Mouse (Mus musculus): ENCODE data around the gene Ate1. TPM values are rescaled to one million over a fixed set of nuclear protein-coding genes. Genes with fewer than 3 reads are reported as not detected.

The Ate1 gene
- polyA plus RNA-seq, 1 experiment from 2014 or later: 76.1 TPM

- Histone ChIP-seq H3K4me3 (ENCODE audit: low read depth, low read length) (no peak overlapping the region), H3K36me3 (ENCODE audit: control insufficient read depth, insufficient read depth, low read length) (no peaks in the 10 kb centered on the region), H3K9ac (ENCODE audit: low read depth, low read length) (no peak overlapping the region), H3K27ac (ENCODE audit: low read depth, low read length) (no peak overlapping the region), H3K9me3 (ENCODE audit: control insufficient read depth, low read length) (no peaks in the 10 kb centered on the region), H3K27me3 (ENCODE audit: control insufficient read depth, insufficient read depth, low read length) (no peaks in the 10 kb centered on the region), H3K4me2 (replicated peaks; ENCODE audit: low read depth, low read length) (no peak overlapping the region), H3K4me1 (replicated peaks; ENCODE audit: control insufficient read depth, insufficient read depth, low read length) (no peaks in the 10 kb centered on the region)
- no peak for ATAC-seq (ENCODE audit: low FRiP score)
- DNase-seq (ENCODE audit: low spot score): no peak
- 56% methylated on average over 5 of the region's 5 CpGs for WGBS
Observed at GRCm38 (mm10) chr7:130552780-130553179, 32.6 kb upstream of the Ate1 start.

- no peak overlapping the region; the same call in 1 of the 2 replicates for H3K27ac ChIP-seq (ENCODE audit: low read depth, low read length)
- ATAC-seq (ENCODE audit: low FRiP score): no peak
- H3K9me3 ChIP-seq (ENCODE audit: control insufficient read depth, low read length): no peaks in the 10 kb centered on the region
- H3K36me3 ChIP-seq (ENCODE audit: control insufficient read depth, insufficient read depth, low read length): no peaks in the 10 kb centered on the region
- H3K27me3 ChIP-seq (ENCODE audit: control insufficient read depth, insufficient read depth, low read length): no peaks in the 10 kb centered on the region
- H3K4me1 ChIP-seq (replicated peaks; ENCODE audit: control insufficient read depth, insufficient read depth, low read length): no peaks in the 10 kb centered on the region
- H3K9ac ChIP-seq (ENCODE audit: low read depth, low read length): no peak overlapping the region
- H3K4me3 ChIP-seq (ENCODE audit: low read depth, low read length): no peak overlapping the region
- no peak for DNase-seq (ENCODE audit: low spot score)
- WGBS: 84% methylated on average over 12 of the region's 12 CpGs
- no peak overlapping the region for H3K4me2 ChIP-seq (replicated peaks; ENCODE audit: low read depth, low read length)
Observed at GRCm38 (mm10) chr7:130547635-130548175, 27.5 kb upstream of the Ate1 start.

GRCm38 (mm10) chr7:130546791-130547484 is 26.8 kb upstream of the Ate1 start:
- Histone ChIP-seq H3K9ac (ENCODE audit: low read depth, low read length) (peak overlapping the region; percentile 97), H3K36me3 (ENCODE audit: control insufficient read depth, insufficient read depth, low read length) (no peaks in the 10 kb centered on the region), H3K9me3 (ENCODE audit: control insufficient read depth, low read length) (no peaks in the 10 kb centered on the region), H3K4me3 (ENCODE audit: low read depth, low read length) (peak overlapping the region; percentile 79), H3K4me2 (replicated peaks; ENCODE audit: low read depth, low read length) (peak overlapping the region; percentile 75), H3K4me1 (replicated peaks; ENCODE audit: control insufficient read depth, insufficient read depth, low read length) (no peaks in the 10 kb centered on the region), H3K27me3 (ENCODE audit: control insufficient read depth, insufficient read depth, low read length) (no peaks in the 10 kb centered on the region), H3K27ac (ENCODE audit: low read depth, low read length) (peak overlapping the region; percentile 98)
- DNase-seq (ENCODE audit: low spot score) (peak; percentile 96), ATAC-seq (ENCODE audit: low FRiP score) (peak; percentile 96)
- under 1% methylated on average over 83 of the region's 84 CpGs for WGBS

GRCm38 (mm10) chr7:130546421-130546790 is 26.2 kb upstream of the Ate1 start:
- Histone ChIP-seq H3K27ac (ENCODE audit: low read depth, low read length) (peak overlapping the region; percentile 98), H3K27me3 (ENCODE audit: control insufficient read depth, insufficient read depth, low read length) (no peaks in the 10 kb centered on the region), H3K4me3 (ENCODE audit: low read depth, low read length) (peak overlapping the region; percentile 79), H3K4me1 (replicated peaks; ENCODE audit: control insufficient read depth, insufficient read depth, low read length) (no peaks in the 10 kb centered on the region), H3K9me3 (ENCODE audit: control insufficient read depth, low read length) (no peaks in the 10 kb centered on the region), H3K36me3 (ENCODE audit: control insufficient read depth, insufficient read depth, low read length) (no peaks in the 10 kb centered on the region), H3K4me2 (replicated peaks; ENCODE audit: low read depth, low read length) (peak overlapping the region; percentile 75), H3K9ac (ENCODE audit: low read depth, low read length) (peak overlapping the region; percentile 97)
- 9% methylated on average over 7 of the region's 7 CpGs for WGBS
- no peak for DNase-seq (ENCODE audit: low spot score)
- no peak; the same call in 1 of the 2 replicates for ATAC-seq (ENCODE audit: low FRiP score)

GRCm38 (mm10) chr7:130545893-130546292 is 25.7 kb upstream of the Ate1 start:
- Histone ChIP-seq H3K9me3 (ENCODE audit: control insufficient read depth, low read length) (no peaks in the 10 kb centered on the region), H3K27ac (ENCODE audit: low read depth, low read length) (no peak overlapping the region), H3K4me2 (replicated peaks; ENCODE audit: low read depth, low read length) (peak overlapping the region; percentile 75), H3K27me3 (ENCODE audit: control insufficient read depth, insufficient read depth, low read length) (no peaks in the 10 kb centered on the region), H3K4me3 (ENCODE audit: low read depth, low read length) (peak overlapping the region; percentile 79), H3K9ac (ENCODE audit: low read depth, low read length) (peak overlapping the region; percentile 97), H3K36me3 (ENCODE audit: control insufficient read depth, insufficient read depth, low read length) (no peaks in the 10 kb centered on the region), H3K4me1 (replicated peaks; ENCODE audit: control insufficient read depth, insufficient read depth, low read length) (no peaks in the 10 kb centered on the region)
- ATAC-seq (ENCODE audit: low FRiP score) (no peak), DNase-seq (ENCODE audit: low spot score) (no peak)
- 61% methylated on average over 3 of the region's 3 CpGs for WGBS

- Histone ChIP-seq H3K9me3 (ENCODE audit: control insufficient read depth, low read length) (no peaks in the 10 kb centered on the region), H3K9ac (ENCODE audit: low read depth, low read length) (no peak overlapping the region), H3K4me1 (replicated peaks; ENCODE audit: control insufficient read depth, insufficient read depth, low read length) (no peaks in the 10 kb centered on the region), H3K36me3 (ENCODE audit: control insufficient read depth, insufficient read depth, low read length) (no peaks in the 10 kb centered on the region), H3K4me3 (ENCODE audit: low read depth, low read length) (no peak overlapping the region), H3K27me3 (ENCODE audit: control insufficient read depth, insufficient read depth, low read length) (no peaks in the 10 kb centered on the region), H3K27ac (ENCODE audit: low read depth, low read length) (no peak overlapping the region), H3K4me2 (replicated peaks; ENCODE audit: low read depth, low read length) (no peak overlapping the region)
- DNase-seq (ENCODE audit: low spot score) (no peak), ATAC-seq (ENCODE audit: low FRiP score) (no peak)
- WGBS: 89% methylated on average over 5 of the region's 5 CpGs
Observed at GRCm38 (mm10) chr7:130545401-130545800, 25.2 kb upstream of the Ate1 start.

- Histone ChIP-seq H3K27me3 (ENCODE audit: control insufficient read depth, insufficient read depth, low read length) (no peaks in the 10 kb centered on the region), H3K36me3 (ENCODE audit: control insufficient read depth, insufficient read depth, low read length) (peaks cover 6% of the 10 kb centered on the region; the same call in 1 of the 2 replicates), H3K4me1 (replicated peaks; ENCODE audit: control insufficient read depth, insufficient read depth, low read length) (no peaks in the 10 kb centered on the region), H3K27ac (ENCODE audit: low read depth, low read length) (no peak overlapping the region), H3K4me2 (replicated peaks; ENCODE audit: low read depth, low read length) (no peak overlapping the region), H3K4me3 (ENCODE audit: low read depth, low read length) (no peak overlapping the region), H3K9ac (ENCODE audit: low read depth, low read length) (no peak overlapping the region), H3K9me3 (ENCODE audit: control insufficient read depth, low read length) (no peaks in the 10 kb centered on the region)
- DNase-seq (ENCODE audit: low spot score) (no peak), ATAC-seq (ENCODE audit: low FRiP score) (no peak)
- WGBS: 99% methylated on average over 4 of the region's 4 CpGs
Observed at GRCm38 (mm10) chr7:130543181-130543580, 23.0 kb upstream of the Ate1 start.

- H3K4me1 ChIP-seq (replicated peaks; ENCODE audit: control insufficient read depth, insufficient read depth, low read length): no peaks in the 10 kb centered on the region
- peaks cover 10% of the 10 kb centered on the region; the same call in 1 of the 2 replicates for H3K36me3 ChIP-seq (ENCODE audit: control insufficient read depth, insufficient read depth, low read length)
- H3K4me3 ChIP-seq (ENCODE audit: low read depth, low read length): no peak overlapping the region
- DNase-seq (ENCODE audit: low spot score) (no peak), ATAC-seq (ENCODE audit: low FRiP score) (no peak)
- H3K27me3 ChIP-seq (ENCODE audit: control insufficient read depth, insufficient read depth, low read length): no peaks in the 10 kb centered on the region
- no peak overlapping the region for H3K4me2 ChIP-seq (replicated peaks; ENCODE audit: low read depth, low read length)
- WGBS: 91% methylated on average over 7 of the region's 7 CpGs
- H3K9me3 ChIP-seq (ENCODE audit: control insufficient read depth, low read length): no peaks in the 10 kb centered on the region
- H3K27ac ChIP-seq (ENCODE audit: low read depth, low read length): no peak overlapping the region
- H3K9ac ChIP-seq (ENCODE audit: low read depth, low read length): no peak overlapping the region
Observed at GRCm38 (mm10) chr7:130540176-130540575, 20.0 kb upstream of the Ate1 start.

GRCm38 (mm10) chr7:130537068-130537467 is 16.9 kb upstream of the Ate1 start:
- no peak overlapping the region for H3K27ac ChIP-seq (ENCODE audit: low read depth, low read length)
- DNase-seq (ENCODE audit: low spot score) (no peak), ATAC-seq (ENCODE audit: low FRiP score) (no peak)
- H3K4me1 ChIP-seq (replicated peaks; ENCODE audit: control insufficient read depth, insufficient read depth, low read length): no peaks in the 10 kb centered on the region; the same call in 1 of the 2 replicates
- H3K27me3 ChIP-seq (ENCODE audit: control insufficient read depth, insufficient read depth, low read length): no peaks in the 10 kb centered on the region
- H3K36me3 ChIP-seq (ENCODE audit: control insufficient read depth, insufficient read depth, low read length): peaks cover 10% of the 10 kb centered on the region; the same call in 1 of the 2 replicates
- no peak overlapping the region for H3K9ac ChIP-seq (ENCODE audit: low read depth, low read length)
- H3K4me3 ChIP-seq (ENCODE audit: low read depth, low read length): no peak overlapping the region
- H3K9me3 ChIP-seq (ENCODE audit: control insufficient read depth, low read length): no peaks in the 10 kb centered on the region
- WGBS: 92% methylated on average over 4 of the region's 4 CpGs
- no peak overlapping the region for H3K4me2 ChIP-seq (replicated peaks; ENCODE audit: low read depth, low read length)

Data from hindbrain, embryonic 11.5 days (tissue).